Mouse (Mus musculus) adrenal gland, postnatal 36 days (tissue): ENCODE measurements at regions not wholly inside any gene's neighbourhood (a gene's known extent, or its start where the extent isn't known, plus 50 kb on each side); places are given as distances from the start of the nearest gene placed in this dataset.

Experiments
- DNase-seq, 2 experiments: peaks; one replicate each; pipeline ENCODE4 v3.0.0; 2021; ENCODE audit warnings: mixed read lengths in 1 of 2

DNA sequence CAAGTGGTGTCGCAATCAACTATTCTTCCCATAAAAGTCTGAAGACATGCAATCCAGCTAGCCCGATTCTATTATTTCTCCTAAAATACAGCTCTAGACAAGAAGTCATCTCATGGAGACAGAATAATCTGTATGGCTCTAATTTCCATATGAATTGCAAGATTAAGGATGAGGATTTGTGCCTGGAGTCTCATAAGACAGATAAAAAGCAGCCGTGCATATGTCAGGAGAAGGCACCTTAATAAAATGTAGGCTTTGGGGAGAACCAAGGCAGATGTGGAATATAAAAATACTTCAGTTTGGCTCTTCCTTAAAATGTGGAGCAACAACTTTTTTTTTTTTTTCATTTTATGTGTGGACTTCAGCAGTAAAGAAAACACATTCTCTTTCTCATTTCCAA lies 876.8 kb downstream of the Hace1 start:
- no peak for DNase-seq

DNA sequence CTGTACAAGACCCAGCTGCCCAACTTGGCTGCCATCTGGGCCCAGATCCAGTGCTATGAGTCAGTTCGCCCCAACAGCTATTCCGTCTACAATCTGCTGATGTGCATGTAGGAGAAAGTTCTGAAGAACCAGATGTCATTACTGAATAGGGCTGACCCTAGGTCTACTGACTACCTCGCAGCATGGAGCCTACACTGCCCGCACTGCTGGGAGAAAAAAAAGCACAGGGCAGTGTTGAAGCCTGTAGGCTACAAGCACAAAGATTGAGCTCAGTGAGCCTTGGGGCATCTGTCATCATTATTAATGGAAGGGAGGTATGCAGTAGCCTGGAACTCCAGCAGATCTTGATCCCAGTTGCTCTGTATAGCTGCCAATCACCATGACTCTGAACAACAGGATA lies 881.1 kb downstream of the Hace1 start:
- DNase-seq, result peak in 1 of 2 experiments; percentile 0

DNA sequence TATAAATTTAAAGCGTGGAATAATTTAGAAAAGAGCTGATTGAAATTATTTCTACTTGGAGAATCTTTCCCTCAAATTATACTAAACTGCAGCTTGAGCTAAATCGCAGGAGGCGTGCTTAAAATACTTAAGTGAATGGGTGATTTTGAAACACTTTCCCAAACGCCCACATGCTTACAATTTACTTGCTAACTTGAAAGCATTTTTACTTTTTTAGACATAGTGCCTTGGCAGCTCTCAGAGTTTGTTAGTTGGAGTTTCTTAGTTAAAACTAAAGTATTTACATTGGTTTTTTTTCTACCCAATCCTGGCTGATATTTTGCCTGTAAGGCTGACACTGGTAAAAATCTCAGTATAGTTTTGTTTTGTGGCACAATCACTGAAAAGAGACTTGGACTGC lies 906.0 kb downstream of the Hace1 start:
- DNase-seq, result no peak
